Mouse (Mus musculus) hindbrain, embryonic 11.5 days (tissue): Measurements from ENCODE around the gene Bud13. TPM values are rescaled to one million over a fixed set of nuclear protein-coding genes. Genes with fewer than 3 reads are reported as not detected.

Experiments used
- ATAC-seq: fragments of 200-750 bp; cut with Nextera tagmentation; 2 replicates; pipeline ENCODE4 v1.8.0; 2017; ENCODE audit warnings: mild to moderate bottlenecking, moderate TSS enrichment, moderate library complexity; ENCODE audit not compliant: low FRiP score
- DNase-seq: peaks from one replicate; pipeline ENCODE4 v3.0.0-alpha.2; 2015; ENCODE audit warnings: low spot score
- H3K27ac ChIP-seq: fragments of 300-500 bp; sonication (generic); 2 replicates; pipeline ENCODE4 v1.5.1; 2014; ENCODE audit warnings: mild to moderate bottlenecking, low read depth, low read length
- H3K27me3 ChIP-seq: fragments of 300-500 bp; sonication (generic); 2 replicates; pipeline ENCODE4 v1.6.1; 2014; ENCODE audit warnings: mild to moderate bottlenecking, low read length, moderate library complexity, mixed read lengths; ENCODE audit not compliant: control insufficient read depth, insufficient read depth
- H3K36me3 ChIP-seq: fragments of 300-500 bp; sonication (generic); 2 replicates; pipeline ENCODE4 v1.6.1; 2014; ENCODE audit warnings: mild to moderate bottlenecking, low read length, moderate library complexity, mixed read lengths; ENCODE audit not compliant: control insufficient read depth, insufficient read depth
- H3K4me1 ChIP-seq: fragments of 300-500 bp; sonication (generic); replicated peaks from 2 replicates; pipeline ENCODE4 v1.6.1; 2014; ENCODE audit warnings: low read length, mixed read lengths; ENCODE audit not compliant: control insufficient read depth, insufficient read depth
- H3K4me2 ChIP-seq: fragments of 300-500 bp; sonication (generic); replicated peaks from 2 replicates; pipeline ENCODE4 v1.6.1; 2014; ENCODE audit warnings: mild to moderate bottlenecking, low read depth, low read length
- H3K4me3 ChIP-seq: fragments of 300-500 bp; sonication (generic); 2 replicates; pipeline ENCODE4 v1.5.1; 2014; ENCODE audit warnings: low read depth, low read length
- H3K9ac ChIP-seq: fragments of 300-500 bp; sonication (generic); 2 replicates; pipeline ENCODE4 v1.6.1; 2014; ENCODE audit warnings: low read depth, low read length
- H3K9me3 ChIP-seq: fragments of 300-500 bp; sonication (generic); 2 replicates; pipeline ENCODE4 v1.6.1; 2016; ENCODE audit warnings: low read length; ENCODE audit not compliant: control insufficient read depth
- WGBS: fragments of 180-500 bp; shearing (Covaris S2); extraction: QIAGEN DNeasy Blood & Tissue Kit; methylation state at CpG from one replicate; pipeline ENCODE4 v1.1.7; 2014; 5-methylcytosine and 5-hydroxymethylcytosine counted together
- polyA plus RNA-seq: library from polyadenylated mRNA; unstranded; fragments of >200 nt; fragmentation: Nextera tagmentation; extraction: Ambion mirVana; gene quantifications from 2 replicates; pipeline ENCODE4 v1.2.1, GENCODE M21; 2014

Gene Bud13
- polyA plus RNA-seq, 1 experiment from 2014 or later = 25.0 TPM

GRCm38 (mm10) chr9:46337331-46337730 is 54.5 kb downstream of the Bud13 start:
- 66% methylated on average over 7 of the region's 7 CpGs for WGBS
- no peak overlapping the region for H3K9ac ChIP-seq
- H3K27me3 ChIP-seq = 0 out of 2 replicates have a peak, but pooled peaks cover 3% of the 10 kb centered on the region
- no peaks in the 10 kb centered on the region for H3K9me3 ChIP-seq
- no peak overlapping the region for H3K4me3 ChIP-seq
- ATAC-seq (no peak), DNase-seq (no peak)
- no peak overlapping the region for H3K27ac ChIP-seq
- H3K36me3 ChIP-seq = no peaks in the 10 kb centered on the region
- peaks cover 9% of the 10 kb centered on the region; the same call in 1 of the 2 replicates for H3K4me1 ChIP-seq
- no peak overlapping the region for H3K4me2 ChIP-seq

DNA sequence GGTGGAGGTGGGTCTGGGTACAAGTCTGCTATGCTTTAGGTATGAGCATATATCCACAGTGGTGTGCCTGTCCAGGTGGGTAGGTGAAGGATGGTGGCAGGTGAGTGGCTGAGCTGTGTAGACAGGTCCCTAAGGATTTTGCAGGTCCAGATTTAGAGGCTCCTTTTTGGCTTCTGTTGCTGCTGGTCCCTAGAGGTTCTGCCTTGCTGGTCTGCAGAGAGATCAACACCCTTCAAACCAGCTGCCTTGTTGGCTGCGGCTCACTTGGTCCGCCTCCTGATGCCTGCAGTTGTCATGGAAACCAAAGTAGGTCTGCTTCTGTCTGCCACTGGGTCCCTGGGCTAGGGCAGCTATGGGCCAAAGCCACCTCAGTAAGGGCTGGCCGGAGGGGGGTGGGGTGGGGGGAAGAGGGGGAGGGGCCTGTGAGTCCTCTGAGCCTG is 55.1 kb downstream of the Bud13 start:
- WGBS = 0% methylated on average over 3 of the region's 3 CpGs
- Histone ChIP-seq H3K27ac (no peak overlapping the region), H3K9ac (no peak overlapping the region), H3K4me2 (no peak overlapping the region), H3K4me3 (no peak overlapping the region), H3K9me3 (no peaks in the 10 kb centered on the region), H3K27me3 (0 out of 2 replicates have a peak, but pooled peaks cover 3% of the 10 kb centered on the region), H3K36me3 (no peaks in the 10 kb centered on the region), H3K4me1 (peaks cover 9% of the 10 kb centered on the region; the same call in 1 of the 2 replicates)
- peak; percentile 67 for DNase-seq
- peak; percentile 87 for ATAC-seq

GRCm38 (mm10) chr9:46338384-46338783 is 55.6 kb downstream of the Bud13 start:
- Histone ChIP-seq H3K4me3 (no peak overlapping the region), H3K27me3 (0 out of 2 replicates have a peak, but pooled peaks cover 3% of the 10 kb centered on the region), H3K4me2 (no peak overlapping the region), H3K9me3 (no peaks in the 10 kb centered on the region), H3K36me3 (no peaks in the 10 kb centered on the region), H3K9ac (no peak overlapping the region), H3K4me1 (peaks cover 9% of the 10 kb centered on the region; the same call in 1 of the 2 replicates), H3K27ac (no peak overlapping the region)
- 26% methylated on average over 4 of the region's 4 CpGs for WGBS
- ATAC-seq (peak; percentile 75), DNase-seq (no peak)

- Histone ChIP-seq H3K36me3 (no peaks in the 10 kb centered on the region), H3K4me3 (no peak overlapping the region), H3K27me3 (0 out of 2 replicates have a peak, but pooled peaks cover 3% of the 10 kb centered on the region), H3K4me1 (peaks cover 9% of the 10 kb centered on the region; the same call in 1 of the 2 replicates), H3K4me2 (no peak overlapping the region), H3K27ac (no peak overlapping the region), H3K9ac (no peak overlapping the region), H3K9me3 (no peaks in the 10 kb centered on the region)
- no peak for DNase-seq
- WGBS = 82% methylated on average over 4 of the region's 4 CpGs
- no peak for ATAC-seq
These were observed 56.3 kb downstream of the Bud13 start for GRCm38 (mm10) chr9:46339051-46339652.

DNA sequence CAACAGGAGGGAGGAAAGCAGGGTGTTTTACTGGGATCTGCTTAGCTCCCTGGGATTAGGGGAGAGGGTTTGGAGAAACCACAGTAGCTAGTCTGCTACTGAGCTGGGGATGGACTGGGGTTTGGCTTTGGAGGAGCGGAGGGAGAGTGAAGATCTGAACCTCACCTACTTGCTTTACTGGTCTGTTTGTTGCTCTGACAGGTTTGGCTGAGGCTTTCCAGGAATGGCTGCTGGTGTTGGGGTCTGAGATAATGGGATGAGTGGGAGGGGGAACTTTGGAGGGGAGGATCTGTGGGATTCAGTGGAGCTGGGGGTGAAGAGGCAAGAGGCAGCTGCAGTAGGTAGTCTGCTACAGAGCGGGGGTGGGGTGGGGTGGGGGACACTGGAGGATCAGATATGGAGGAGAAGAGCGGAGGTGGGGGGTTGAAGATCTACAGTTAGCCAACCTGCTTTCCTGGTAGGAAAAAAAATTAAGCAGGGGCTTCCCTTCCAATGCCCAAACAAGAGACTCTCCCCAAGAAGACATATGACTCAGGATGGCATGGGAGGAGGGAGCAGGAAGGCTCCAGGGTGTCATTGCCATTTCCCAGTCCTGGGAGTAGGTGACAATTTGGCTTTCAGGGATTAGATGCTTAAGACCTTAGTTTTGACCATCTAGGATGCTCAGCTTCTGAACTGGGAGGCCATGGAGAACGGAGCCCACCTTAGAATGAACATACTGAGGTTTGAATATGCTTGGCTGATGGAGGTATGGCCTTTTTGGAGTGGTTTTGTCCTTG is 63.3 kb downstream of the Bud13 start:
- H3K9ac ChIP-seq = no peak overlapping the region
- DNase-seq (no peak), ATAC-seq (no peak)
- H3K4me3 ChIP-seq = no peak overlapping the region
- no peaks in the 10 kb centered on the region for H3K27me3 ChIP-seq
- no peaks in the 10 kb centered on the region for H3K9me3 ChIP-seq
- no peaks in the 10 kb centered on the region for H3K36me3 ChIP-seq
- H3K4me1 ChIP-seq = no peaks in the 10 kb centered on the region; the same call in 1 of the 2 replicates
- 79% methylated on average over 4 of the region's 4 CpGs for WGBS
- H3K4me2 ChIP-seq = no peak overlapping the region
- H3K27ac ChIP-seq = no peak overlapping the region

Other genes with a start within 250 kb of the Bud13 start
- gene Apoa1, start 54.4 kb upstream of the Bud13 start, polyA plus RNA-seq = 0.43 and 1.5 TPM in 2 replicates
- not detected in 2 replicates for gene Apoc3, start 47.4 kb upstream of the Bud13 start, polyA plus RNA-seq
- not detected in 2 replicates for gene Apoa4, start 42.3 kb upstream of the Bud13 start, polyA plus RNA-seq
- gene Apoa5, start 14.4 kb upstream of the Bud13 start, polyA plus RNA-seq = not detected in 2 replicates
- gene Zpr1, start 9.9 kb upstream of the Bud13 start, polyA plus RNA-seq = 65.7 and 69.6 TPM in 2 replicates
- gene 4931429L15Rik, start 37.0 kb downstream of the Bud13 start, polyA plus RNA-seq = 0.15 TPM in 1 of 2 replicates, not detected in the other